Mouse (Mus musculus): ENCODE measurements around the gene Mb. TPM values are rescaled to one million over a fixed set of nuclear protein-coding genes. Genes with fewer than 3 reads are reported as not detected.
A peak's percentile ranks its signal among the peaks of the same experiment; 100 is the strongest.

The Mb gene
- polyA plus RNA-seq (2015; fragmentation: Nextera tagmentation; extraction: Ambion mirVana): 0.49 and 1.2 TPM in 2 replicates

GRCm38 (mm10) chr15:77050570-77050969 lies at the start of gene Mb:
TSS of gene Mb (minus strand) at chr15:77050670.
- 87% methylated on average over 10 of the region's 10 CpGs for WGBS
- Histone ChIP-seq H3K9me3 (replicated peaks) (no peaks in the 10 kb centered on the region), H3K4me3 (replicated peaks) (no peak within 1 kb of the TSS), H3K4me2 (no peak within 1 kb of the TSS), H3K27ac (no peak within 1 kb of the TSS), H3K27me3 (no peaks in the 10 kb centered on the region), H3K36me3 (no peaks in the 10 kb centered on the region), H3K9ac (no peak within 1 kb of the TSS), H3K4me1 (peaks cover 7% of the 10 kb centered on the region; the same call in 1 of the 2 replicates)
- ATAC-seq (replicated peaks; ENCODE audit: low FRiP score): no peak

DNA sequence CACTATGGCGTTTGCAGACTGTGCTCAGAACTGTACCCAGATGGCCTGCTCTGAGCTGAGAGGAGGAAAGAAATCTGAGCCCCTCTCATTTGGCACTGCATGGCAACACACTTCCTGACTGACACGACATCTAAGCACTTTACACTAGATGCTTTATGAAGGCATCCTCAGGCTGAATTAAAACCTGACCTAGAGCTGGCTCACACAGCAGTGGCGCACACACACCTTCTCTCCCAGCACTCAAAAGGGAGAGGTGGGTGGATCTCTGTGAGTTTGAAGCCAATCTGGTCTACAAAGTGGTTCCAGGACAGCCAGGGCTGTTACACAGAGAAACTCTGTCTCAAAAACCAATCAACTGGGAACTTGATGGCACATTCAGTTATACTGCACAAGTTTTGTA lies 49.3 kb upstream of the Mb start:
- no peaks in the 10 kb centered on the region for H3K27me3 ChIP-seq
- no peak overlapping the region for H3K4me2 ChIP-seq
- H3K27ac ChIP-seq: no peak overlapping the region
- no peak overlapping the region for H3K4me3 ChIP-seq (replicated peaks)
- peaks cover 70% of the 10 kb centered on the region for H3K36me3 ChIP-seq
- no peak overlapping the region for H3K9ac ChIP-seq
- H3K4me1 ChIP-seq: 0 out of 2 replicates have a peak, but pooled peaks cover 8% of the 10 kb centered on the region
- no peak for ATAC-seq (replicated peaks; ENCODE audit: low FRiP score)
- no peaks in the 10 kb centered on the region for H3K9me3 ChIP-seq (replicated peaks)
- 48% methylated on average over 3 of the region's 3 CpGs for WGBS

- H3K27me3 ChIP-seq: no peaks in the 10 kb centered on the region
- no peak overlapping the region for H3K4me3 ChIP-seq (replicated peaks)
- no peak overlapping the region for H3K9ac ChIP-seq
- no peak for ATAC-seq (replicated peaks; ENCODE audit: low FRiP score)
- no peak overlapping the region for H3K4me2 ChIP-seq
- no peaks in the 10 kb centered on the region for H3K4me1 ChIP-seq
- H3K36me3 ChIP-seq: peaks cover 83% of the 10 kb centered on the region
- WGBS: 94% methylated on average over 6 of the region's 6 CpGs
- H3K9me3 ChIP-seq (replicated peaks): no peaks in the 10 kb centered on the region
- no peak overlapping the region for H3K27ac ChIP-seq
These were observed 46.9 kb upstream of the Mb start for GRCm38 (mm10) chr15:77097358-77097757.

DNA sequence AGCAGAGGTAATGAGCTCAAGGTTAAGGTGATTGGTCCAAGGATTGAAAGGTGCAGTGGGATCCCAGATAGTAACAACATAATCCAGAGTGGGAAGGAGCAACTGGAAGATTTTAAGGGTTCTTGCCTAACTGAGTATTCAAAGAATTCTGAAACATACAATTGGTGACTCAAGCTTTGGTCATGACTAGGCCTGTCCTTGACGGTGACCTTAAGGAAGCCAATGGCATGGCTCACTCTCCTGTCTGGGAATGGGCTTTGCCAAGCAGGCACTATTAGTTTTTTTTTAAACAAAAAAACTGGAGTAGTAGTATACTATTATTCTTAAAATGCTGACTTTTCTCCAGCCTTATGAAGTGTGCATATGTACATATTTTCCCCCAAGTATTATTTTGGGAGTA lies 44.7 kb upstream of the Mb start:
- no peaks in the 10 kb centered on the region for H3K9me3 ChIP-seq (replicated peaks)
- no peak overlapping the region for H3K4me2 ChIP-seq
- no peak overlapping the region for H3K4me3 ChIP-seq (replicated peaks)
- WGBS: 95% methylated on average over 1 of the region's 1 CpGs
- H3K4me1 ChIP-seq: no peaks in the 10 kb centered on the region
- ATAC-seq (replicated peaks; ENCODE audit: low FRiP score): no peak
- H3K27me3 ChIP-seq: no peaks in the 10 kb centered on the region
- H3K36me3 ChIP-seq: peaks cover 85% of the 10 kb centered on the region
- no peak overlapping the region for H3K27ac ChIP-seq
- no peak overlapping the region for H3K9ac ChIP-seq

DNA sequence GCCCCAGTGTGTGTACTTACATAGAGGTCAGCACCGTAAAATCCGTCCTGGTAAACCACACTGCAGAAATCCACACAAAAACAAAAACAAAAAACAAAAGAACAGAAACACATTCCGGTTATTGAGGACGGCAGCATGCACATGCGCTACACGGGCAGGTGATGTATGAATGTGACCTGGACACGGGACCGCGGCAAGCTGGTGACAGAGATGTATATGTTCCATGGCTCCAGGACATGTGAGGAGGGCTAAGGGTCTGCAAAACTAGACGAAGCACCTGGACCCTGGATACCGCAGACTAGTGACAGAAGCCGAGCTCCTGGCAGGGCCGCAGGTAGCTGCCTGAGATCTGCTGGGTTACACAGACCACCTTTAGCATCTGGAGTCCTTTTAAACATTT lies 44.0 kb upstream of the Mb start:
- Histone ChIP-seq H3K9me3 (replicated peaks) (no peaks in the 10 kb centered on the region), H3K27me3 (no peaks in the 10 kb centered on the region), H3K27ac (no peak overlapping the region), H3K4me3 (replicated peaks) (no peak overlapping the region), H3K36me3 (peaks cover 78% of the 10 kb centered on the region), H3K9ac (no peak overlapping the region), H3K4me1 (peaks cover 4% of the 10 kb centered on the region; the same call in 1 of the 2 replicates), H3K4me2 (no peak overlapping the region)
- ATAC-seq (replicated peaks; ENCODE audit: low FRiP score): no peak
- 93% methylated on average over 13 of the region's 13 CpGs for WGBS

DNA sequence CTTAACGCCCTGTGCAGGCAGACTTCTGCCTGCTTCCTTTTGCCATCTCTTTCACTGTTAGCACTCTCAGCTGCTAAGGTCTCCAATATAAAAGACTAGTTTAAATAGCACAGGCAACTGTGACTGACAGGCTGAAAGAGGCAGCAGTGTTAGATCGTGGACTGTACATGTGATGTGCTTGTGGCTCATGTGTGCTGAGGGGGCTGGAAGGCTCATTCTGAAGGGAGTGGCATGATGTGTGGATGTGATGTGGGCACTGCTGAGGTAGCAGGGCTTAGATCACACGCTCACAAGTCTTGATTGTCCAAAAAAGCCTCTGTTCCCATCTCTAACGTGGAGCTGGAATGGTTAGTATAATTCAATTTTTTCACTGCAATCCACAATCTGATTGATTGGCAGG lies 40.9 kb upstream of the Mb start:
- no peak overlapping the region for H3K9ac ChIP-seq
- no peak overlapping the region for H3K27ac ChIP-seq
- no peak for ATAC-seq (replicated peaks; ENCODE audit: low FRiP score)
- H3K9me3 ChIP-seq (replicated peaks): no peaks in the 10 kb centered on the region
- no peak overlapping the region for H3K4me2 ChIP-seq
- 86% methylated on average over 4 of the region's 4 CpGs for WGBS
- H3K27me3 ChIP-seq: no peaks in the 10 kb centered on the region
- H3K4me1 ChIP-seq: peaks cover 10% of the 10 kb centered on the region
- peaks cover 74% of the 10 kb centered on the region for H3K36me3 ChIP-seq
- no peak overlapping the region for H3K4me3 ChIP-seq (replicated peaks)

DNA sequence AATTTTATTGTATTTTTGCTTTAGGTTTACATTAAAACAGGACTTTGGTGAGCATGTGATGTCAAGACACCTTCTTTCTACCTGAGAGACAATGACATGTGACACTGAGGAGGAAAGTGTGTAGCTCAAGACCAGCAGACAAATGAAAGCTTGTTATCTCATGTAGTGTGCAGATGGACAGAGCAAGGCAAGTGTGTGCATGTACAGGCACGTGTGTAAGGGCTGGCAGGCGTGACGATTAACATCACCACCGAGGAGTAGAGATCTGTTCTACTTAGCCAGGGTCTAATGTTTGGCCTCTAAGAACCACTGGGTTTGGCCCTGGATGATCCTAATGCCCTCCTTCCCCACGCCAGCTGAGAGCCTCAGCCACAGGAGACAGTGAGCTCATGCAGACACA lies 40.1 kb upstream of the Mb start:
- Histone ChIP-seq H3K36me3 (peaks cover 72% of the 10 kb centered on the region), H3K4me3 (replicated peaks) (no peak overlapping the region), H3K27me3 (no peaks in the 10 kb centered on the region), H3K9me3 (replicated peaks) (no peaks in the 10 kb centered on the region), H3K27ac (no peak overlapping the region), H3K4me1 (peaks cover 10% of the 10 kb centered on the region), H3K4me2 (no peak overlapping the region), H3K9ac (no peak overlapping the region)
- WGBS: 89% methylated on average over 5 of the region's 5 CpGs
- ATAC-seq (replicated peaks; ENCODE audit: low FRiP score): no peak

GRCm38 (mm10) chr15:77089249-77089648 lies 38.8 kb upstream of the Mb start:
- 54% methylated on average over 11 of the region's 11 CpGs for WGBS
- H3K4me2 ChIP-seq: no peak overlapping the region
- peak overlapping the region; percentile 55 for H3K27ac ChIP-seq
- peaks cover 74% of the 10 kb centered on the region for H3K36me3 ChIP-seq
- H3K9ac ChIP-seq: no peak overlapping the region
- peaks cover 10% of the 10 kb centered on the region for H3K4me1 ChIP-seq
- no peaks in the 10 kb centered on the region for H3K9me3 ChIP-seq (replicated peaks)
- H3K4me3 ChIP-seq (replicated peaks): no peak overlapping the region
- ATAC-seq (replicated peaks; ENCODE audit: low FRiP score): peak; percentile 52; the same call in 1 of the 2 replicates
- no peaks in the 10 kb centered on the region for H3K27me3 ChIP-seq

- 96% methylated on average over 1 of the region's 1 CpGs for WGBS
- H3K9me3 ChIP-seq (replicated peaks): no peaks in the 10 kb centered on the region
- no peak overlapping the region for H3K9ac ChIP-seq
- peaks cover 77% of the 10 kb centered on the region for H3K36me3 ChIP-seq
- no peak overlapping the region for H3K4me3 ChIP-seq (replicated peaks)
- peaks cover 10% of the 10 kb centered on the region for H3K4me1 ChIP-seq
- no peak for ATAC-seq (replicated peaks; ENCODE audit: low FRiP score)
- H3K27ac ChIP-seq: no peak overlapping the region
- H3K27me3 ChIP-seq: no peaks in the 10 kb centered on the region
- no peak overlapping the region for H3K4me2 ChIP-seq
These were observed 36.0 kb upstream of the Mb start for GRCm38 (mm10) chr15:77086488-77086887.

DNA sequence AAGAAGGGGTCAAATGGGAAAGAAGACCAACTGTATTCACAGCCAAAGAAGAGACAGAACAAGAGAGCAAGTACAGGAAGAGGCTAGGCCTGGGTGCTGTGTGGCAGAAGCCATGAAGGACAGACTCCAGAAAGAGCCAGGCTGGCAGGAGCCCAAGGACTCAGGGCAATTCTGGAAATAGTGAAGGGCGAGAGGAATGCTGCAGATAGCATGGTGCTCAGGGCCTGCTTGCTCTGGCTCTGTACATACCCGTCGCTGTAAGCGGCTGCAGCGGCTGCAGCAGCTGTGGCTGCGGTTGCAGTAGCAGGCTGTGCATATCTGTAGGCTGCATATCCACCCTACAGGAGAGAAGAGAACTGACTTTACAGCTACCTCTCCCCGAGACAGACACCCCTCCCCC lies 35.3 kb upstream of the Mb start:
- 91% methylated on average over 7 of the region's 7 CpGs for WGBS
- H3K9me3 ChIP-seq (replicated peaks): no peaks in the 10 kb centered on the region
- H3K27ac ChIP-seq: no peak overlapping the region
- H3K36me3 ChIP-seq: peaks cover 73% of the 10 kb centered on the region
- peaks cover 10% of the 10 kb centered on the region for H3K4me1 ChIP-seq
- no peak overlapping the region for H3K9ac ChIP-seq
- no peak overlapping the region for H3K4me3 ChIP-seq (replicated peaks)
- H3K4me2 ChIP-seq: no peak overlapping the region
- no peak for ATAC-seq (replicated peaks; ENCODE audit: low FRiP score)
- no peaks in the 10 kb centered on the region for H3K27me3 ChIP-seq

- H3K36me3 ChIP-seq: peaks cover 84% of the 10 kb centered on the region
These were observed 31.0 kb upstream of the Mb start for GRCm38 (mm10) chr15:77081454-77081853.

GRCm38 (mm10) chr15:77080684-77081254 lies 30.3 kb upstream of the Mb start:
- Histone ChIP-seq H3K9me3 (replicated peaks) (no peaks in the 10 kb centered on the region), H3K9ac (no peak overlapping the region), H3K27me3 (no peaks in the 10 kb centered on the region), H3K27ac (peak overlapping the region; percentile 66; the same call in 1 of the 2 replicates), H3K4me1 (no peaks in the 10 kb centered on the region), H3K36me3 (peaks cover 86% of the 10 kb centered on the region), H3K4me2 (no peak overlapping the region), H3K4me3 (replicated peaks) (no peak overlapping the region)
- 73% methylated on average over 14 of the region's 14 CpGs for whole genome bisulfite sequencing
- no peak for ATAC-seq (replicated peaks; ENCODE audit: low FRiP score)

More at GRCm38 (mm10) chr15:77081454-77081853, 31.0 kb upstream of the Mb start:
- no peak overlapping the region for H3K4me3 ChIP-seq (replicated peaks)
- no peaks in the 10 kb centered on the region for H3K9me3 ChIP-seq (replicated peaks)
- 77% methylated on average over 5 of the region's 5 CpGs for WGBS
- no peaks in the 10 kb centered on the region for H3K4me1 ChIP-seq
- no peak overlapping the region for H3K4me2 ChIP-seq
- no peaks in the 10 kb centered on the region for H3K27me3 ChIP-seq
- peak overlapping the region; percentile 66; the same call in 1 of the 2 replicates for H3K27ac ChIP-seq
- no peak overlapping the region for H3K9ac ChIP-seq
- ATAC-seq (replicated peaks; ENCODE audit: low FRiP score): no peak

DNA sequence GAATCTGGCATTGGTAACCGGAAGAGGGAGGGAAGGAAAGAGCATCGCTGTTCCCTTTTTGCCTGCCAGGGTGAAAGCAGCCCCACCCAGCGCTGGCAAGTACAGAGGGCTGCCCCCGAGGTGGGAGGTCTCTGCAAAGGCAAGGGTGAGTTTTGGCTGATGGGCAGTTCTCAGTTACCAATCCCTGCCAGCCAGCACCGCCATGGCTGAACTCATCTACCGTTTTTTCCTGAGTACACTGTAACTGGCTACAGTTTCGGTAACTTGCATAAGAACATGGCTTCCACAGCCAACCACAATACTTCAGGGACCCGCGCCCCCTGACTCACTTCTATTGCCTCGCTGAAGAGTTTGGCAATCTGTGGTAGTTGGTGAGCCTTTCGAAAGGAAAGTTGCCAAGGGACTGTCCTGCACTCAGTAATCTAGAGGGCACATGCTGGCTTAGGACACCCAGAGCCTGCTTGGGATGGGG lies 29.5 kb upstream of the Mb start:
- H3K36me3 ChIP-seq: peaks cover 81% of the 10 kb centered on the region
- 85% methylated on average over 11 of the region's 11 CpGs for WGBS
- no peak overlapping the region for H3K9ac ChIP-seq

More for the DNA sequence above, 29.5 kb upstream of the Mb start:
- Histone ChIP-seq H3K4me1 (no peaks in the 10 kb centered on the region), H3K27ac (no peak overlapping the region), H3K27me3 (no peaks in the 10 kb centered on the region), H3K9me3 (replicated peaks) (no peaks in the 10 kb centered on the region), H3K4me2 (no peak overlapping the region), H3K4me3 (replicated peaks) (no peak overlapping the region)
- ATAC-seq (replicated peaks; ENCODE audit: low FRiP score): no peak

Data from kidney, embryonic 15.5 days (tissue).